Mouse (Mus musculus) small intestine, adult 2 months (tissue): ENCODE results near the gene Evx2. TPM values are rescaled to one million over a fixed set of nuclear protein-coding genes. Genes with fewer than 3 reads are reported as not detected.

Experiments
- H3K27ac ChIP-seq: fragments of 200-500 bp; 2 replicates; pipeline ENCODE4 v1.5.1; 2012; ENCODE audit warnings: low read depth, low read length, control low read depth, inconsistent platforms; ENCODE audit not compliant: insufficient read depth
- H3K27me3 ChIP-seq: fragments of 200-500 bp; 2 replicates; pipeline ENCODE4 v1.6.1; 2012; ENCODE audit warnings: mild to moderate bottlenecking, moderate library complexity, low read length, inconsistent platforms; ENCODE audit not compliant: control insufficient read depth, insufficient read depth
- H3K36me3 ChIP-seq: fragments of 200-500 bp; 2 replicates; pipeline ENCODE4 v1.6.1; 2012; ENCODE audit warnings: mild to moderate bottlenecking, low read length, control low read depth, inconsistent platforms; ENCODE audit not compliant: control insufficient read depth, insufficient read depth
- H3K4me1 ChIP-seq: fragments of 200-500 bp; 2 replicates; pipeline ENCODE4 v1.6.1; 2012; ENCODE audit warnings: low read length, inconsistent platforms, mixed read lengths; ENCODE audit not compliant: control insufficient read depth, insufficient read depth, insufficient read length
- H3K4me3 ChIP-seq: fragments of 200-500 bp; 2 replicates; pipeline ENCODE4 v1.5.1; 2012; ENCODE audit warnings: low read depth, mild to moderate bottlenecking, control low read depth, inconsistent platforms, low read length, moderate library complexity
- CTCF ChIP-seq: fragments of 200-500 bp; IDR thresholded peaks from 2 replicates; pipeline ENCODE4 v1.5.1; 2012; ENCODE audit warnings: low read depth, mild to moderate bottlenecking, control low read depth, inconsistent platforms, low read length, moderate library complexity, mixed read lengths; ENCODE audit not compliant: insufficient replicate concordance, insufficient read length; ENCODE audit errors: extremely low read depth
- POLR2A ChIP-seq: fragments of 200-500 bp; IDR thresholded peaks from 2 replicates; pipeline ENCODE4 v1.6.1; 2012; ENCODE audit warnings: low read depth, mild to moderate bottlenecking, control low read depth, inconsistent platforms, low read length, moderate library complexity
- WGBS: fragments of 180-500 bp; shearing (Covaris S2); methylation state at CpG from one replicate; pipeline ENCODE4 v1.1.7; 2018; 5-methylcytosine and 5-hydroxymethylcytosine counted together
- polyA plus RNA-seq: library from polyadenylated mRNA; depleted of rRNA; stranded (reverse); fragments of >200 nt; gene quantifications from 2 replicates; pipeline ENCODE4 v1.2.3, GENCODE M21; 2012

Gene Evx2
- polyA plus RNA-seq, 1 experiment, result not detected

DNA sequence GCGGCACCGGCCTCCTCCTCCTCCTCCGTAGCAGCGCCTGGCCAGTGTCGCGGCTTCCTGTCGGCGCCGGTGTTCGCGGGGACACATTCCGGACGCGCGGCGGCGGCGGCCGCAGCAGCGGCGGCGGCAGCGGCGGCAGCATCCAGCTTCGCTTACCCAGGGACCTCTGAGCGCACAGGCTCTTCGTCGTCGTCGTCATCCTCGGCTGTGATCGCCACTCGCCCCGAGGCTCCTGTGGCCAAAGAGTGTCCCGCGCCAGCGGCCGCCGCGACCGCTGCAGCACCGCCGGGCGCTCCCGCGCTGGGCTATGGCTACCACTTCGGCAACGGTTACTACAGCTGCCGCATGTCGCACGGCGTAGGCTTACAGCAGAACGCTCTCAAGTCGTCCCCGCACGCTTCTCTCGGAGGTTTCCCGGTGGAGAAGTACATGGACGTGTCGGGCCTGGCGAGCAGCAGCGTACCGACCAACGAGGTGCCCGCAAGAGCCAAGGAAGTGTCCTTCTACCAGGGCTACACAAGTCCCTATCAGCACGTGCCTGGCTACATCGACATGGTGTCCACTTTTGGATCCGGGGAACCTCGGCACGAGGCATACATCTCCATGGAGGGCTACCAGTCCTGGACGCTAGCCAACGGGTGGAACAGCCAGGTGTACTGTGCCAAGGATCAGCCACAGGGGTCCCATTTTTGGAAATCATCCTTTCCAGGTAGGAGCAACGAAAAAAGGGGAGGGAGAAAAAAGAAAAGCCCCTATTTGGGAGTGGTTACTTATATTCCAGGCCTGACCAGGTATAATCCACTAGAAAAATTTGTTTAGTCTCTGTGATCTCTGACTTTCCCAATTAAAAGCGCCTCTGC is 9.2 kb upstream of the Evx2 start:
- H3K4me3 ChIP-seq, result peak overlapping the region; percentile 41
- 0 out of 2 replicates have a peak, but pooled peaks have one; percentile 6 for TF ChIP-seq POLR2A
- TF ChIP-seq CTCF, result no peak
- WGBS, result under 1% methylated on average over 71 of the region's 74 CpGs

DNA sequence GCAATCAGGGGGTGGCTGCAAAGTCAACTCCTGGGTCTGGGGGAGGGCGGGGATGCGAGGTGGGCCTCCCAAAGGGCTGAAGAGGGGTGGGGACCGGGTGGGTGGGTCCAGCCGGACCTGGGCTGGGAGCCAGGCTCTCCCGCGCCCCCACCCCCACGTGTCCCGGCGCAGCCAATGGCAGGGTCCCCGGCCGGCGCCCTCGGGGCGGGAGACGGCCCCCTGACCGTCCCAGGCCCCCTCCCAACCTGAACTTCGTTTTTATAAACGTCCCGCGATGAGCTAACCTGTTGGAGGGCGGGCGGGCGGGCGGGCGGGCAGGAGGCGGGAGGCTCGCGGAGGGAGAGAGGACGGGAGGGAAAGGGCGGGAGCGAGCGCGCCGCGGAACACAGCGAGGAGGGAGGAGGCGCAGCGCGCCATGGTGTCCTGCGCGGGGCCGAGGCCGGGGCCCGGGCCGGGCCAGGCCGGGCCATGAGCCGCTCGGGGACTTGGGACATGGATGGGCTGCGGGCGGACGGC is 8.5 kb upstream of the Evx2 start, which contains the start of gene Hoxd13:
Gene Hoxd13, plus strand, starts transcription at position 469 of the 516 bp plus-strand sequence.
- under 1% methylated on average over 39 of the region's 51 CpGs for WGBS
- no peaks in the 10 kb centered on the region for H3K36me3 ChIP-seq
- H3K4me3 ChIP-seq, result peak within 1 kb of the TSS; percentile 41
- no peak for TF ChIP-seq CTCF
- TF ChIP-seq POLR2A, result no peak
- peaks cover 10% of the 10 kb centered on the region for H3K4me1 ChIP-seq
- H3K27ac ChIP-seq, result no peak within 1 kb of the TSS
- H3K27me3 ChIP-seq, result peaks cover 69% of the 10 kb centered on the region

More for the DNA sequence above, 9.2 kb upstream of the Evx2 start:
- no peak overlapping the region for H3K27ac ChIP-seq
- peaks cover 70% of the 10 kb centered on the region for H3K27me3 ChIP-seq
- H3K36me3 ChIP-seq, result no peaks in the 10 kb centered on the region
- H3K4me1 ChIP-seq, result peaks cover 10% of the 10 kb centered on the region

DNA sequence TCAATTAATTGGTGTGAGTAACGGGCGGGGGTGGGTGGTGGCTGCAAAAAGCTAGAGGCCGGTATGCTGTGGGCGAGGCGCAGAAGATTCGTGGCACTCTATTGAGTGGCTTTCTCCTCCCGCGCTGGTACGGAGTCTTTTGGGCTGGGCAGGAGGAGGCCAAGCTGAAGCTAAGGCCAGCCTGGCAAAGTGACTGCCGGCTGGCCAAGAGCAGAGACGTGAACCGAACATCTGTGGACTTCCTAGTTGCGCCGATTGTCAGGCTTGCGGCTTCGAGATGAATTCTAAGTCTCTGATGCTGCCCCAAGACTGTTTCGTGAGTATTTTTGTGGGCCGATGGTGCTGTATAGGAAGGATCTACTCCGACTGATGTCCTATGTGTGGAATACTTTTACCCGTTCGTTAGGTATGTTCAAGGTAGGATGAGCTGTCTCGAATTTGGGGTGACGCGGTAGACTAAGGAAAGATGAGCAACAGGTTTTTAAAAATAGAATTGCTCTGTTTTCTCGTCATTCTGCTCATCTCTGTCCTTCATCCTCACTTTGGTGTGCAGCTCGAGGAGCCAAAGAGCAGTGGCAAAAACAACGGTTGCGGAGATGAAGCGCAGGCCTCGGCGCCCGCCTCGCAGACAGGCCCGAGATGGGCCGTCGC is 8.0 kb upstream of the Evx2 start:
- 6% methylated on average over 36 of the region's 36 CpGs for WGBS
- Histone ChIP-seq H3K27me3 (peaks cover 64% of the 10 kb centered on the region), H3K4me1 (peaks cover 7% of the 10 kb centered on the region), H3K36me3 (no peaks in the 10 kb centered on the region), H3K4me3 (no peak overlapping the region), H3K27ac (no peak overlapping the region)
- TF ChIP-seq CTCF (no peak), POLR2A (no peak)

DNA sequence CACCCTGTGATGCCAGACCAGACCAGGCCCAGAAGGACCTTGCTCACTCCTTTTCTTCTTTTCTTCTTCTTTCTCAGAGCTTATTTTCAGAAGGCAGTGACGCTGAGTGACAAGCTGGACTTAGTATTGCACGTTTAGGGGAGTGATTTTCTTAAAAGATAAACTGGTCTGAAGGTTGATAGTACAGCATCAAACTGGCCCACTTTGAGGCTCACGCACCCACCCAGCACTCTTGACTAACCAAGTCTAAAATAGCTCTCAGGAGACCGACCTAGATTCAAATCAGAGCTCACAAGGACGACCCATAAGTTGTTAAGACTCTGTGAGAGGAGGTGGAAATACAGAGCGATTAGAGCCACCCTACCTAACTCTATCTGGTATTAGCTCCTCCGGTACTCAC is 7.1 kb upstream of the Evx2 start:
- Histone ChIP-seq H3K27ac (no peak overlapping the region), H3K4me3 (no peak overlapping the region), H3K36me3 (no peaks in the 10 kb centered on the region), H3K4me1 (peaks cover 7% of the 10 kb centered on the region), H3K27me3 (peaks cover 66% of the 10 kb centered on the region)
- 6% methylated on average over 7 of the region's 7 CpGs for WGBS
- TF ChIP-seq CTCF (no peak), POLR2A (no peak)

DNA sequence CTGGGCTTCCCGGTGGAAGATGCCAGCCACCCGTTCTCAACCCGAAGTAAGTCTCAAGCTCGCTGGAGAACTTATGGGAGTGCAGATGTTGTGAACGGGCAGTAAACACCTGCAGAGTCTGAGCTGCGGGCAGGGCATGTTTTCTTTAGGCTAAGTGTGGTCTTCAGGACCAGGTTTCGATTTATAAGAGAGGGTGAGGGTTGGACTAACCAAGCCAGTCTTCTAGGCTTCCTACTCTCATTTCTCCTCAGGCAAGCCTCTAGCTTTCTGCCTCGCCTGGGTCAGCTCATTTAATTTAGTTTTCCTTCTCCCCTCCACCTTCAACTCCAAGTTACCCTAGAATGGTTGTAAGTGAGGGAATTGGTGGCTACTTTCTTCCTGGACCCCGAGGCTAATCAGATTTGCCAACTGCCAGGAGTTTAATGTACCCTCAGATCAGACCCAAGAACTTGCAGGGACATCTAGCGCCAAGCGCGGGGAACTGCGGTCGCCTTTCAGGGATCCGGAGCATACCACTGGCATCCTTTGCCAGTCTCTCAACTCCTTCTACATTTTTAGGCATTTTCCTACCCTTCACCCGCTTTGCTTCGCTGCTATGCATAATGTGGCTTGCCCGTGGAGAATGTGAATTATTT is 4.1 kb upstream of the Evx2 start:
- Histone ChIP-seq H3K4me1 (peaks cover 3% of the 10 kb centered on the region), H3K27me3 (peaks cover 73% of the 10 kb centered on the region), H3K27ac (no peak overlapping the region), H3K4me3 (no peak overlapping the region), H3K36me3 (no peaks in the 10 kb centered on the region)
- 4% methylated on average over 18 of the region's 18 CpGs for WGBS
- TF ChIP-seq CTCF, result peak; percentile 60; the same call in 1 of the 2 replicates
- no peak for TF ChIP-seq POLR2A

DNA sequence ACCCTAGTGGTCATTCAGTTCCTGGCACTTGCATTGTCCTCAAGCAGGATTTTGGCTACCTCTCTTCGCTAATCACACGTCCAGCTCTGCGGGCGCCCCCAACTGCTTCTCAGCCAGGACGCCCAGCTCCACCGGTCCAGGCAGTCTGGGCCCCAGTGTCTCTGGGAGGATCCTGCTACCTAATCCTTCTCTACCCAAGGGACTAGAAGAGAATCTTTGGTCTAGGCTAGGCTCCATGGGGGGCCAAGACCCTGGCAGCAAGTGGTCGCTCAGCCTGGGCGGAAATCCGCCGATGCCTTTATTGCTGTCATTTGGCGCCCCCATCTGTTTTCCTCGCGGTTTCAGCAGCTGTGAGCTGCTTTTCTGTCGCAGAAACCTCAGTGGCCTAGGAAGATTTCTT is 2.3 kb upstream of the Evx2 start:
- peak; percentile 36; the same call in 1 of the 2 replicates for TF ChIP-seq CTCF
- no peak for TF ChIP-seq POLR2A
- 5% methylated on average over 14 of the region's 14 CpGs for WGBS
- no peak overlapping the region for H3K4me3 ChIP-seq
- H3K36me3 ChIP-seq, result no peaks in the 10 kb centered on the region
- H3K27me3 ChIP-seq, result peaks cover 73% of the 10 kb centered on the region
- H3K4me1 ChIP-seq, result peaks cover 3% of the 10 kb centered on the region; the same call in 1 of the 2 replicates
- no peak overlapping the region for H3K27ac ChIP-seq
